Mouse (Mus musculus) bone marrow, adult 2 months (tissue): Measurements from ENCODE around the gene Zfp39.

Experiments
- CTCF ChIP-seq: fragments of 200-500 bp; IDR thresholded peaks from 2 replicates; pipeline ENCODE4 v1.5.1; 2011; ENCODE audit warnings: low read length, control low read depth; ENCODE audit not compliant: control insufficient read depth, insufficient read depth
- POLR2A ChIP-seq: fragments of 200-500 bp; IDR thresholded peaks from 2 replicates; pipeline ENCODE4 v1.6.1; 2011; ENCODE audit warnings: low read depth, mild to moderate bottlenecking, control low read depth, low read length, borderline replicate concordance; ENCODE audit not compliant: control insufficient read depth

GRCm38 (mm10) chr11:58939088-58939439 is 35.0 kb upstream of the Zfp39 start:
- TF ChIP-seq CTCF (no peak), POLR2A (no peak)
